Mouse (Mus musculus) subcutaneous adipose tissue, adult 2 months (tissue): Measurements from ENCODE around the gene Hsd11b1. TPM values are rescaled to one million over a fixed set of nuclear protein-coding genes. Genes with fewer than 3 reads are reported as not detected.

Experiments used
- polyA plus RNA-seq: library from polyadenylated mRNA; depleted of rRNA; stranded (reverse); fragments of >200 nt; gene quantifications from 2 replicates; pipeline ENCODE4 v1.2.3, GENCODE M21; 2012; ENCODE audit warnings: low replicate concordance; rRNA removed

Hsd11b1 gene
- 27.9 and 122 TPM in 2 replicates for polyA plus RNA-seq

DNA sequence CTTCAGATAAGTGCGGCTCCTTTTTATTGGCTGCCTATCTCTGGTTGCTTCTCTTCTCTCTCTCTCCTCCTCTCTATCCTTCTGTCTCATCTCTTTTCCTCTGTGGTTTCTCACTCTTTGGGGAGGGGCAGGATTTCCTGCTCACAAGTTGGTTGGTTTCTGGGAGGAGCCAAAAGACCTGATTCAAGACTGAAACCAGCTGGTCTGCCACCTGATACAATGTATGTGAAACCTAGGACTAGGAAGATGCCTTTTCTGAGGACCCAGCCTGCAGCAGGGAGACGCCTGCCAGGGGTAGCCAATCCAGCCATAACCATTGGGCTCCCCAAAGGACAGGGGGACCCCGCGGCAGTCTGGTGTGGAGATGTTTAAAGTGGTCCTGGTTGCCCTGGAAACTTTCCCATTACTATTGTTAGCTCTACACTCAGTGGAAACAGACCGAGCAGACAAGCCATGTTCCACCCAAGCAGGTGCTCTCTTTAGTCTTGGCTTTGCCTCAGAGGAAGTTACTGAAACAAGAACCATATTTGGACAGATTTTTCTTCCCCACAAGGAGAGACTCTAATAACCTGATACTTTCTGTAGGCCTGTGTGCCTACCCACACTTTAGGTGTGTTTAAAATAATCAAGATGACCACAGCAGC is at the start of gene Hsd11b1:
Hsd11b1 (minus strand) TSS at position 121 of the 644 bp plus-strand sequence.

DNA sequence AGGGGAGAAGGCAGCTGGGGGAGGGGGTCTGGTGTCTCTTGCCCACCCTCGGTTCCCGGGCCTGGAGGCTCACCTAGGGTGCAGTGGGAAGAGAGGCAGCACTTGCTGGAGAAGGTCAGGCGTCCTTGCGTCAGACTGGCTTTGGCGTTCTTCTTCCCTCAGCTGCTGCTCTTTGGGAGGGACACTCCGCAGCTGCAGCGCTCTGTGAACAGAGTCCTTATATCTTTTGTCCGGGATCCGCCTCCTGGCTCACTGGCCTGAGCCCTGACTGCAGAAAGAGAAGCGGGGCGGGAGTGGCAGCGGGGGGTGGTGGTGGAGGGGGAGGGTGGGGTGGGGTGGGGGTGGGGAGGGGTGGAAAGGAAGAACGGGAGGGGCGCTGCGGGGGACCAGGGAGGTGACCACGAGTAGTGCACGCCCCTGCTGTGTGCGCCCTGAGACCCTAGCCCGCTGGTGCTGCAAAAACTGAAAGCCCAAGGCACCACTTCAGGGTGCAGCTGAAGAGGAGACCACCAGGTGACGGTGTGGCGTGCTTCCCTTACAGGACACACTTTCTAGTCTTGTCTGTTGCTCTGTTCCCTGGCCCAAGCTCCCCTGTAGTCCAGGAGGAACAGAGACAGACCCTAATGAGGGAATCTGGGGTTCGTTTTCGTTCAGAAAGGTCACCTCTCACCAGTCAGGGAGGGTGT is 9.2 kb upstream of the Hsd11b1 start, which contains the start of gene G0s2:
G0s2 (minus strand) TSS at position 302 of the 686 bp plus-strand sequence.

DNA sequence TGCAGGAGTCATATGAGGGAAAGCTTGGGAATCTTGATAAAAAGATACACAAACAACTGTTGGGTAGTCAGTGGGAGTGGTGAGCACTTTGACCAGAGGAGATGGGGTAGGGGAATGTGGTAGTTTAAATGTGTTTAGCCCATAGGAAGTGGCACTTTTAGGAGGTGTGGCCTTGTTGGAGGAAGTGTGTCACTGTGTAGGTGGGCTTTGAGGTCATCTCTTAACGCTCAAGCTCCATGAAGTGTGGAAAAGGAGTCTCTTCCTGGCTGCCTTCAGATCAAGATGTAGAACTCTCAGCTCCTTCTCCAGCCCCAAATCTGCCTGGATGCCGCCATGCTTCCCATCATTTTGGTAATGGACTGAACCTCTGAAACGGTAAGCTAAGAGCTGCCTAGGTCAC is 56.4 kb downstream of the Hsd11b1 start, which contains the start of gene Lamb3:
Lamb3 (plus strand) TSS at position 197 of the 400 bp plus-strand sequence.

DNA sequence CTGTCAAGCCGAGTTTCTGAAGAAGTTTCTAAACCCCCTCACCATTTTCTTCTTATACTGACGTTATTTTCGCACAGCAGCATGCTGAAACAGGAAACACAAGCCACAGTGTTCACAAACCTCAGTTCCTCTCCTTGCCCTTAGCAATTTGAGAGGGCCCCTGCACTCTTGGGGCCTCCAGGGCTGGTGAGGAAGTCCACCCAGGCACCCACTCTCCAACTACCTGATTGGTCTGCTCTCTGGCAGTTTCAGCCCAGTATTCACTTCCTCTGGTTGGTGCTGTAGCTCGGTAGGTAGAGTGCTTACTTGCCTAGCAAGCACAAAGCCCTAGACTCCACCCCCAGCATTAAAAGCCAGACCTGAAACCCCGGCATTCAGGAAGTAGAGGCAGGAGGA is 62.5 kb downstream of the Hsd11b1 start, which contains the start of gene Traf3ip3:
Traf3ip3 (minus strand) TSS at position 321 of the 396 bp plus-strand sequence.

Other genes with a start within 250 kb of the Hsd11b1 start
- 0.10 and 0.27 TPM in 2 replicates for gene Syt14, start 228.3 kb downstream of the Hsd11b1 start, polyA plus RNA-seq
- 14.7 and 25.0 TPM in 2 replicates for gene Diexf, start 133.8 kb downstream of the Hsd11b1 start, polyA plus RNA-seq
- gene Irf6, start 111.0 kb downstream of the Hsd11b1 start, polyA plus RNA-seq: 1.5 and 88.0 TPM in 2 replicates
- 2.8 and 4.1 TPM in 2 replicates for gene A130010J15Rik, start 96.0 kb downstream of the Hsd11b1 start, polyA plus RNA-seq
- 1.3 and 3.4 TPM in 2 replicates for gene Traf3ip3, start 62.4 kb downstream of the Hsd11b1 start, polyA plus RNA-seq
- gene Lamb3, start 56.4 kb downstream of the Hsd11b1 start, polyA plus RNA-seq: 3.5 and 12.5 TPM in 2 replicates
- 400 and 1,056 TPM in 2 replicates for gene G0s2, start 9.1 kb upstream of the Hsd11b1 start, polyA plus RNA-seq
- 1.3 and 5.8 TPM in 2 replicates for gene Camk1g, start 106.2 kb upstream of the Hsd11b1 start, polyA plus RNA-seq